Mouse (Mus musculus): Measurements from ENCODE around the gene Nsmce4a.

Gene Nsmce4a

DNA sequence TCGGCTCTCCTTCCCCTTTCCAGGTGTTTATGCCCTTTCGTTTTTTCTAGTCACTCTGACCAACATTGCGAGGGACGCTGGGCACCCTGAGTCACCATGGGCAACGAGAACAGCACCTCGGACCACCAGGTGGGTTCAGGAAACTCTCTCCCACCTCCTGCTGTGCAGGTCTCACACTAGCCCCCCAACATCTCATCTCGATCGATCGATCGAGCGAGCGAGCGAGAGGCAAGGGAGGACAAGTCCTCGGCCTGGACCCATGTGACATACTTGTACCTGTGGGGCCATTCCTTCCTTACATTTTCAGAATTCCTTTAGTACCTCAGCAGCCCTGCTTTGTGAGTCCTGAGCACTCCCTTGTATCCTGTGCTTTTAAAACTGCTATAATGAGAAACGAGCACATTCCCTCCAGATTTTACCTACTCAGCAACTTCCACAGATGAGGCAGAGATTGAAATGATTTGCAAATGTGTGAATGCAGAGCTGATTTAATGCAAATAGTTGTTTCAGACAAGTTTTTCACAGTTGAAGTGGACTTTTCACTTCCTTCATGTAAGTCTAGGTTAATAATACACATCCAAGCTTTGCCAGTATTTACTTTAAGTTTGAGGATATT, 4.6 kb upstream of the Nsmce4a start, which contains the start of gene Tacc2:
TSS of gene Tacc2 (plus strand) at position 51 of the 616 bp plus-strand sequence.
- no peak for DNase-seq

DNA sequence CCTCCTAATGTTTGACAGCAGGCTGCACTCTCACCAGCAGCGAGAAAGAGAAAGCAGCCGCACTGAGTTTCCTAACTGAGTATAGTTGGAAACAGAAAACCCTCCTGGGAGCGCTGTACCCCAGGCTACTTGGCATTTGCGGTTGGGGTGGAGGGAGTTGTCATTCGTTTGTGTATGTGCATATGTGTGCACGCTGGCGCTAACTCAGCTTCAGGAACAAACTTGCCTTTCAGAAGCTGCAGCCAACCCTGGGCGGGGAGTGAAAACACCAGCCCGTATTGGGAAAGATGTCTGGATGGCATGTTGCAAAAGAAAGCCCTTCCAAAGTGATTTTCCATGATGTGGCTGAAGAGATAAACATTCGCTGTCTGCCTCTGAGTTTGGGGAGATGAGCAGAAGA, 4.1 kb upstream of the Nsmce4a start:
- DNase-seq = no peak

DNA sequence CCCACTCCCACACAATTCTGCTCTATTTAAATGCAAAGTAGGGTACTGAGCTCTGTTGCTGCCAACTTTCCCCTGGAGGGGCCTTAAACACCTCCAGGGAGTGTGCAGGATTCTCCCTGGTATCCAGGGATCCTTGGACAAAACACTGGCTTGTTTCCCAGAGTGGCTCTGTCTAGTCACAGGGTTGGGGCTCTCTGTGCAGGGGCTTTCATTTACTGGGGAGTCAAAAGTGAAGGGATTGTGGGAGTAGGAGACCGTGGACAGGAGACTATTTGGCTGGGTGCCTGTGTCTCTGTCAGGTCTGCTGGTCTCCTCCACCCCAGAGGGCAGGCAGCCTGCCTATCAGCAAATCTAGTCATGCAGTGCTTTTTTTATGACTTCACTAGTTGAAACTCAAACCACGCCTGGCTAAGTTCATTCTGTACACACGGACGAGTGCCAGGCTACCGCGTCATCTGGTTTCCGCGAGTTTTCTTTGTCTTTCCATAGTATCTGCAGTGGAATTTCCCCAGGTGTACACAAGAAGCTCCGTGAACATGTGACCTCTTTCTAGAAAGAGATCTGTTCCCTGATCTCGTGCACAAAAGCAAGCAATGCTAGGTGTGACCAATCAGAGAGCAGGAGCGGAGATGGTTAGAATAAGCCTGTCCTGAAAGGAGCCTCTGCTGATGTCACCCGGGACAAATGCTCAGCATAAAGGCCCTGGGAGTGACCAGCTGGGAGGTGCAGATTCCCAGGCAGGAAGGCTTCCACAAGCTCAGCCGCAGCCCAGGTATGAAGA, 1.5 kb upstream of the Nsmce4a start:
- DNase-seq = no peak

DNA sequence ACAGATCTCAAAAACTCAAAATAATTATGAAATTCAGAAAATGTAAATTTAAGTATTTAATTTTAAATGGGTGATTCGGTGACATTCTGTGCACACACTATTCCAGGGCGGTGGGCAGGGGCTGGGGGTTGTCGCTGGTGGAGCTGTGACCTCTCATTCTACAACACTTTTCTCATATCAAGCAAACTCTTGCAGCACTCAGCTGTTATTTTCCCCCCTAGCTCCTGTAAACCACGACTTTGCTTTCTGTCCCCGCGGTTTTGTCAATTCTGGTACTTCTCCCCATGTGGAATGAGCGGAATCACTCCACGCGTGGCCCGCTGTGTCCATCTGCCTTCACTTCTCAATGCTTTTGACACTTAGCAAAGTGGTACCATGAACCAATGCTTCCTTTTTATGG, 828 bp upstream of the Nsmce4a start:
- DNase-seq = no peak

DNA sequence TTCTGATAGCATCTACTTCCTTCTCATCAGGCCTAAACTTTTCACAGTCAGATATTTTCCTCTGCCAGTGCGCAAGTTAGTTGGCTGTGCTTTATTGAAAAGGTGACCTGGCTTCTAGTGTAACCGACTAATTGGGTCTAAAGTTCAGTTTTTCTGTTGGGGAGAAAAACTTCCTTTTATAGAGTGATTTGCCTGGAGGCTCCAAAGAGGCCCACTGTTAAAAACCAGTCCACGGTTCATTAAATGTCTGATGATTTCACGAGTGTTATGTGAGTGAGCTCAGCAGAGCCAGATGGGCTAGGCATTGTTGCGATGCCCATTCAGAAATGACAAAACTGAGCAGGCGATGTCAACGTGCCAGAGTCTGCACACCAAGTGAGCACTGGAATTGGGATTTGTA, 2.4 kb downstream of the Nsmce4a start:
- no peak for DNase-seq

DNA sequence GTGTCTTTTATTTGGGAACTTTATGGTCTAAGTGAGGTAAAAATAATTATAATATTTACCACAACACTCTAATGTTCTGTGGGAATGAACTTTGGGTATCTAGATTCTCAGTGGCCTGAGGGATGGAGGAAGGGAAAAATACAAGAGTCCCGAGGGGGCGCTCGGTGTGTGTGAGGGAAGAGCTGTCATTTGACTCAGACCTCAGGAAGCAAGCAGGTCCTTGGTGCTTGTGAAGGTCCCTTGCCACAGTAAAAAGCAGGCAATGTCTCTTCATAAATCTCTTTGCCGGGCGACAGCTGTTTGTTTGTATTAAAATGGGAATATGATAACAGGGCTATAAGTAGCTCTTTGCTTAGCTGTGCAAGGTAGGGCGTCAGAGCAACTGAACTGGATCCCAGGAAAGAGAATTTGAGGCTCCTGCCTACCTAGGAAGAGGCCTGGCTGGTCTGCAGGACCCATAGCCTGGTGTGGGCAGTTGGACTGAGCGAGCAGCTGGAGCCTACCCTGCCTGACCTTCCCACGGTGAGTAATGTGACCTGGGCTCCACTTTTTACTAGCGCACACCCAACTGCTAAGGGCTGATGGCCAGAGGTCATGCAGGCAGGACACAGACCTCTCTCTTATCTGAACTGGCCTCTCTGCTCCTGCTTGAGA, 4.0 kb downstream of the Nsmce4a start:
- no peak for DNase-seq

DNA sequence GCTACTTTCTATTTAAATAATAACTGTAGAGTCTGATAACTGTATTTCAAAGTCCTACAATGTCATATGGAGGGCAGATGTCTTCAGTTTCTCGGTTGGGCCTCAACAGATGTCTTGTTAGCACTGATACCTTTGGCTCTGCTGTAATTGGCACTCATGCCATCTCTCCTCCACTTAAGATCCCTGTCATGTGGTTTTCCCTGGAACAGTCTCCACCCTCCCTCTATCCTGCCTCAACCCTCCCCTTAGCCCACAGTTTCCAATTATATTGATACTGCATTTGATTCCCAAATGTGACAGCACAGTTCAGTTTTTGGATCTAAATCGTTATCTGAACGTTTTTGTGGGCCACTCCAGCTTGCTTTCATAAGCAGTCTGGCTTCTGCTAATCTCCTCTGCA, 8.3 kb downstream of the Nsmce4a start:
- no peak for DNase-seq

DNA sequence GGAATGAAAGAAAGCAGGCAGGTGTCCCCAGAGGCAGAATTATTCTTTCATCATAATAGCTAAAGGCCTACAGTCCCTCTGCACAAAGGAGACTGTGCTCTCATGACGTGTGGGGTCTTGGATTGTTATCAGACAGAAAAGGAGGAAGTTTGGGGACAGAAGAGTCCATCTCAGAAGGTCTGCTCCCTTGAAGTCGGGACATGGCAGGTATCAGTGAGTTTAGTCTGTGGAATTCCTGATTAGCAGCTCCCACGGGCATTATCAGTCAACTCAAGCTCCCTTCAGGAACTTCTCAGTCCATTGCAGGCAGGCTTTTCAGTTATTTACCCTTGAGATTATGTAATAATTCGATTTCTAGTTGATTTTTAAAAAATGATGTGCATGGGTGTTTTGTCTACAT, 9.0 kb downstream of the Nsmce4a start:
- DNase-seq = no peak

DNA sequence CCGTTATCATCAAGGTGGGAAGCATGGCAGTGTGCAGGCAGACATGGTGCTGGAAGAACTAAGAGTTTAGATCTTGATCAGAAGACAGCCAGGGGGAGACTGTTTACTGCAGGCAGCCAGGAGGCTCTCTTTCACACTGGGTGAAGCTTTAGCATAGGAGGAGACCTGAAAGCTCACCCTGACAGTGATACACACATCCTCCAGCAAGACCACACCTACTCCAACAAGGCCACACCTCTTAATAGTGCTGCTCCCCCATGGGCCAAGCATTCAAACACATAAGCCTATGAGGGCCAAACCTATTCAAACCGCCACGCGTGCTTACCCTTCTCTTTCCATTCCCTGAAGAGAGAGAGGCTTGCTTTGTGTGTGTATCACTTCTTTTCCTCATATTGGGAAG, 9.6 kb downstream of the Nsmce4a start:
- DNase-seq = no peak

DNA sequence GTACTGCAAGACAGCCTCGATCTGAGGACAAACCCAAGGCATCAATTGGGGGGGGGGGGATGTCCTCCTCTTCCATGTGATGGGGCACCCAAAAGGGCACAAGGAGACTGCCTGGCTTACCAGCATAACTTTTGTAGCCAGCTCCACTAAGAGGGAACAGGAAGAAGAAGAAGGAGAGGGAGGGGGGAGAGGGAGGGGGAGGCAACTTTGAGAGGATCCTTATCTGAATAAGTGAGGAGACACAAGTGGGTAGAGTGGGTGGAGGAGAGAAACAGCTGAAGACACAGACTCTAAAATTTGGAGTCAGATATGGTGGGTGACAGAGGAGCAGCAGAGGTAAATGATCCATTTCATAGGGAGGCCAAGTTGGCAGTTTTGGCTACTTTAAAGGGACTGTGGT, 12.0 kb downstream of the Nsmce4a start:
- no peak for DNase-seq

DNA sequence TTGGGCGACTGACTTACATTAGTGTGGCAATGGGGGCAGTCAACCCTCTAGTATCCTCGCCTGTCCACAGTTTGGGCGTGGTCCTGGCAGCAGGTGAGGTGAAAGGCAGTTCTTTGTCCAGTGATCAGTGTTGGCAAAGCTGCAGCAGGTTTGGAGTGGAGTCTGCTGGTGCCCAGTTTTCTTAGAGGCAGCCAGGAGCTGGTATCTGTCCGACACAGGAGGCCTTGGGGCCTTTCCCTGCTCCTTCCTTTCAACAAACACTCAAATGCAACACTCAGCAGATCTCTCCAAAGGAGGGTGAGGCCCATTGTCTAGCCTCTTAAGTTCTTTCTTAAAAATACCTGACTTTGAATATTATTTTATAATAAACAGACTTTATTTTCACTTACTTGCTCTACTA, 14.3 kb downstream of the Nsmce4a start:
- DNase-seq = no peak

DNA sequence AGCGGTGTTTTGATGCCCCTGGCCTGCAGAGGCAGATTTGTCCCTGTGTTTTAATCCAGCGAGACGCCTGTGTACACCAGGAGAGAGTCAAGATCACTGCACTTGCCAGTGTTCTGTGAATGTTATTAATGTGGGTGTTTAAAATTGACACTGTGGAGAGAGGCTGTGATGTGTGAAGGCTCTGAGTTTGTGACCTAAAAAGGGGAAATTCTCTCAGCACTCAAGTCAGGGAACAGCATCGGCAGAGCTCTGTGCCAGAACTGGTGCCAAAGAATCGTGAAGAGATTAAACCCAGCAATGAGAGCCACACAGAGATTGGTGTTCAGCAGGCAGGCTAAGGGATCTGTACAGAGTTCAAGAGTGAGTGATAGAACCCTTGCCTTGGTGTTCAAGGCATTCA, 17.3 kb downstream of the Nsmce4a start:
- no peak for DNase-seq

DNA sequence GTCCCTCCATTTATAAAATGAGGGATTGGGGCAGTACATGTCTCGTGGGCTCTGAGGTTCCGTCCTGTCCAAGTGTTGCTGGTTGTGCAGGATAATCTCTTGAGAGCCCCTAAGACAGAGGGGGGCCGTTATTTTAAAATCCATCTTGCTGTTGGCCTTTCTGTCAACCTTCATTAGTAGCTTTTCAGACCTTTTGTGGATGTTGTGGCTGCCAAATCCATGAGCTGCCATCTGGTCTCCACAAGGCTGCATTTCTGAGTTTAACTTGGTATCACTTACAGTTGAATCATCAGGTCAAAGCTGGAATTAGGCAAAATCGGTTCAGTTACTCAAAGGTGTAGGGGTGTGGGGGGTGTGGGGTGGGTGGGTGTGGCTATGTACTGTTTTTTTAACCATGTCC, 19.6 kb downstream of the Nsmce4a start:
- no peak for DNase-seq

DNA sequence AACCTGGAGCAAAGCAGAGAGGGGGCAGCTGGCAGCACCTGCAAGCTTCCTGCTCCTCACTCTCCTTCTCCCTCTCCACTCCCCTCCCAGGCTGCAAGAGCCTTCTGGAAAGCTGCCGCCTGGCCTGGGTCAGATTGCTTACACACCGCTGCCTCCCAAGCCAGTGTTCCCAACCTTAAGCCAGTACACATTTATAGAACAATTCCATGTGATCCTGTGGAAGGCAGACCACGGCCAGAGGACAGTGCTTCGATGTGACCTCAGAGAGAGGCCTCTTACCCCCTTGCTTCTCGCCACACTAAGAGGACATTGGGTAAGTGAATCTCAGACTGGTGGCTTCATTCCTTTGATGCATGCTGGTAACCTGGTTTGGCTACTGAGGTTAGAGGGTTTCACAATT, 20.1 kb downstream of the Nsmce4a start:
- DNase-seq = no peak

DNA sequence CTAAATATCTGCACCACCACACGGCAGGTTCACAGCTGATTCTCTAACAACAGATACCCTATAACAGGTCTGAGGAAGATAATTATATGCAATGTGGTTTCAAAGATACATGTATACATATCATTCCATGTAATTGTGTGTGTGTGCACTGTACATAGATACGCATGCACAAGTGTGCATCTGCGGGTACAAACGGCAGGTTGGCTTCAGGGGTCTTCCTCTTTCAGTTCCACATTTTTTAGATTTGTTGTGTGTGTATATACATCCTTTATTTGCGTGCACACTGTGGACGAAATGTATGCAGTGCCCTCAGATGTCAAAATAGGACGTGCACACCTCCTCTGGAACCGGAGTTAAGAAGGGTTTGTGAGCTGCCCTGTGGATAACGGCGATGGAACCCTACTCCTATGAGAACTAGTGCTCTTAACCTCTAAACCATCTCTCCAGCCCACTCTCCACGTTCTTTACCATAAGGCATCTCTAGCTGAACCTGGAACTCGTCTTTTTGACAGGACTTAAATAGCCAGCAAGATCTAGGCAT, 25.2 kb downstream of the Nsmce4a start:
- no peak for DNase-seq

DNA sequence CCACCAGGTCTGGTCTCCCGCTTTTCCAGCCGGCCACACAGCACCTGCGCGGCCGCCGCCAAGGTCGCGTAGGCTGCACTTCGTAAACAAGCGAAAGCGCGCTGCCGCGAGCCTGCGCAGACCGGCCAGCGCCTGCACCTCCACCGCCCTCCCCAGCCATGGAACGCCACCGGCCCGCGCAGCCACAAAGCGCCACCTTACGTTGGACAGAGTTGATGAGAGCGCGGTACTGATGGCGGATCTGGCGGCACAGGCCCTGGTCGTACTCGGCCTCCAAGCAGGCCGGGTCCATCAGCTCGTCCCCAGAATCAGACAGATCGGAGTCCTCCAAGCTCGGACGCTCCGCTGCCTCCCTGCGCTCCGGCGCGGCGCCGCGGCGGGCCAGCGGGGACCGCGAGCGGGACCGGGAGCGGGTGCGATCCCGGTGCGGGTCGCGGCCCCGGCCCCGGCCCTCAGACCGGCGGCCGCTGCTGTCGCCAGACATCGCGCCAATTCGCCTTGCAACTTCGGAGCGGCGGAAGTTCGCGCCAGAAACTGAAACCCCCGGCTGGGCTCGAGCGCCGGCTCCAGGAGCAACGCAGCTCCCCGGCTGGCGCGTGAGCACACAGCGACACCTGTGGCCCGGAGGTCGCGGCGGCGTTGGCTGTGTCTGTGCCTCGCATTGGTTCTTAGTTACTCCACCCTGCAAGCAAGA, 26.0 kb downstream of the Nsmce4a start:
- peak; percentile 94 for DNase-seq

DNA sequence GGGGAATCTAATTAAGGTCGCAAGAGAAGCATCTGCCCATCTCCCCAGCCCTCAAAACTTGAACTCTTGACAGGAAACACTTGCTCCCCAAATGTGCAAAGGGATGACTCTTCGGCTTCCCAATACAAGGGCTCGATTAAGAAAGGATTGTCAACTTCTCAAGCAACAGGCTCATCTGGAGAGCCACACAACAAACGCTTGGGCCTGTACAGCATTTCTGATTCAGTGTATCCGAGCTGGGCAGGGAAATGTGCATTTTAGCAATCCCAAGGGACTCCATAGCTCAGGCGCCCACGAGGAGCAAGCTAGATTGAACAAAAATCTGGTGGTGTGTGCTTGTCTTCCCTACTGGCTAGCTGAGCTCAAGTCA, 26.5 kb downstream of the Nsmce4a start:
- no peak for DNase-seq

DNA sequence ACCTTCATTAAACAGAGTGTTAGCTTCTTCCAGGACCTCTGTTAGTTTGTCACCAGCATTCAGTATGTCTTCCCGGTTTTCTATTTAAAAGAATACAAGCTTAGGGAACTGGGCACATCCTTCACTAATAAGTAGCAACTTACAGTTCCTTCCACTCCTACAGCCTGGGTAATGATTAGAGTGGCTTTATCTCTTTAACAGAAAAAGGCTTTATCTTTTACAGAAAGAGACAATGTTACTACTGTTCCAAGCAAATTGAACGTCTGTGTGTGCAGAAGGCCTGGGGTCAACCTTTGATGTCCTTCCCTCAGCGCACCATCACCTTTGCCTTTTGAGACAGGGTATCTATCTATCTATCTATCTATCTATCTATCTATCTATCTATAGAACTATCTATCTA, 27.0 kb downstream of the Nsmce4a start:
- no peak for DNase-seq

DNA sequence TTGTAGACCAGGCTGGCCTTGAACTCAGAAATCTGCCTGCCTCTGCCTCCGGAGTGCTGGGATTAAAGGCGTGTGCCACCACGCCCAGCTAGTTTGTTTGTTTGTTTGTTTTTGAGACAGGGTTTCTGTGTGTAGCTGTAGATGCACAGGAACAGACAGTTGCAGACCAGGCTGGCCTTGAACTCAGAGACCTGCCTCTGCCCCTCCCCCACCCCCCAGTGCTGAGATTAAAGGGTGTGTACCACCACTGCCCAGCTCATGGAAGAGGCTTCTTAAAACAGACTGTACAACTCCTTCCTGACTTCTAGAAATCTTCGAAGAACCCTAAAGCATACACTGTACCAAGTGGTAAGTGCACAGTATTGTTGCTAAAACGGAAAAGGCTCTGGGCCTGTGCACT, 27.5 kb downstream of the Nsmce4a start:
- DNase-seq = no peak

DNA sequence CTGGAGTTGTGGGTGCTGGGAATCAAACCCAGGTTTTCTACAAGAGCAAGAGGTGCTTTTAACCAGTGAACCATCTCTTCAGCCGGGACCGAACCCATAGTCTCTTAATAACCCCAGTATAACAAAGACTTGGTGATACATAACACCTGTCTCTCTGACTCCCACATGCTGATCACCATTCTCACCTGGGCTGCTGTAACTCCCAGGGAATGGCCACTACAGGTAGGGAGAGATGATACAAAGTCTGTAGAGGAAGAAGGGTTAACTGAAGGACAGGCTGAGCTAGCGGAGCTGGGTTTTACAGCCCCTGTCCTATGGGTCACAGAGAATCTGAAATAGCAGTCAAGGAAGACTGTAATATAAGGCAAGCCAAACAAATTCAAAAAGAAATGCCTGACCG, 29.7 kb downstream of the Nsmce4a start:
- no peak for DNase-seq

DNA sequence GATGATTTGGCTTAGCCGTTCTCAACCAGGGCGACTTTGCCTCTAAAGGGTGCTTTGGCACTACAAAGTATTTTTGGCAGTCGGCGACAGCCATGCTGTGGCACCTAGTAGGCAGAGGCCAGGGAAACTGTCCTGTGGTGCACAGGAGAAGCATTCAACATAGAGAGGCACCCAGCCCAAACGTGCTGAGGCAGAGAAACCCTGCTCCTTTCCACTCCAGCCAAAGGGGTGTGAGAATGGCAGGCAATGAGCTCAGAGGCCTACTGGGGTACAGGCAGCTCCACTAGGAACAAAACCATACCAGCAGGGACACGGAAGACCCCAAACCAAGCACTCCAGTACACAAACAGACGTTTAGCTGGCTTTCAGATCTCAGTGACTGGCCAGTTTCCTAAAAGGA, 32.7 kb downstream of the Nsmce4a start:
- no peak for DNase-seq

DNA sequence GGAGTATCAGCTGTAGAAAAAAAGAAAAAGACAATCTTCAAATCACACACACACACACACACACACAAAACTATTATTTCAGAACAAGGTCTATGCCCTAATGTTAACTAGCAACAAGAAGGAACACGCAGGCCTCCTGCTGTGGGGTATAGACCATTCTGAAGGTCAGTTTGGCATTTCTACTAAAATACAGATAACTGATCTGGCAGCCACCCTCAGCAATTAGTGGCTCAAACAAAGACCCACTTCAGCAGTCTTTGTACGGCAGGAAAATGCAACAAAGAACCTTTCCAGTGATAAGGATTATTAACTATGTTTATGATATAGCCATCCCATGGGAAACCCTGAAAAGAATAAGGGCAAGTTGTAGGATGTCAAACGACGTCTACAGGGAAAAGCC, 35.9 kb downstream of the Nsmce4a start:
- no peak for DNase-seq

DNA sequence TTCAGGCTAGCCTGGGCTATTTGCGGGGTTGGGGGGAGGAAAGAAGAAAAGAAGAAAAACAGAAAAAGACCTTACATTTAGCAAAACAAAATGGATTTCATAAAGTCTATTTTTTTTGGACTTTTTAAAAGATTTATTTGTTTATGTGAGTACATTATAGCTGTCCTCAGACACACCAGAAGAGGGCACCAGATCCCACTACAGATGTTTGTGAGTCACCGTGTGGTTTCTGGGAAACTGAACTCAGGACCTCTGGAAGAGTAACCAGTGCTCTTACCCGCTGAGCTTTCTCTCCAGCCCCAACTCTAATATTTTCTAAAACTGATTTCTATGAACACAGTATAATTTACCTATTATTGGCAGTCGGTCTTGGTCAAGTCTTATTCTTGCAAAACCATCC, 37.7 kb downstream of the Nsmce4a start:
- DNase-seq = no peak

Data from thymus, postnatal 25 days (tissue).